Mouse (Mus musculus) lung, postnatal 14 days (tissue): ENCODE measurements around the gene Flna.
"Not testable (repeated sequence)": the region's sequence is repeated elsewhere in the genome, so short reads cannot be mapped to it uniquely, and the experiment has no call there.

Source experiments
- DNase-seq: peaks from one replicate; pipeline ENCODE4 v3.0.0; 2021

Flna gene

GRCm38 (mm10) chrX:74245687-74246086 lies 3.9 kb downstream of the Flna start:
- peak; percentile 86 for DNase-seq

DNA sequence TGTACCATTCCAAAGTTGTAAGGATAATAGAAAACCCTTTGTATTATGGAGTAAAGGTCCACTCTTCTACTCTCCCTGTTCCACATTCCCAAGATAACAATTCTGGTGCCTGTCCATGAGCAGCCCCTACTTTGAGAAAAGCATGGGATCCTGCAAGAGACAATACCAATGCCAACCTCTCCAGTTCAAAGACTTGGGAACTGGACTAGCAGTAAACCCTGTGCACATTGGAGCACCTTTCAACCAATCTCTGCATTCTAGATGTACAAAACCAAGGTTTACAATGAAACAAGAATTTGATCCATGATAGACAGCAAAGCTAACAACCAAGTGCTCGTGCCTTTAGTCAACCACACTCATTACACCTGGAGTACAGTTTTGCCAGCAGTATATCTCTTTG lies 4.5 kb downstream of the Flna start:
- DNase-seq, result no peak

- DNase-seq, result peak; percentile 48
These were observed 5.0 kb downstream of the Flna start for GRCm38 (mm10) chrX:74244614-74245083.

GRCm38 (mm10) chrX:74243807-74244206 lies 5.8 kb downstream of the Flna start:
- DNase-seq, result peak; percentile 34

- peak; percentile 42 for DNase-seq
These were observed 6.2 kb downstream of the Flna start for GRCm38 (mm10) chrX:74243396-74243795.

GRCm38 (mm10) chrX:74240332-74240731 lies 9.3 kb downstream of the Flna start:
- DNase-seq, result no peak

DNA sequence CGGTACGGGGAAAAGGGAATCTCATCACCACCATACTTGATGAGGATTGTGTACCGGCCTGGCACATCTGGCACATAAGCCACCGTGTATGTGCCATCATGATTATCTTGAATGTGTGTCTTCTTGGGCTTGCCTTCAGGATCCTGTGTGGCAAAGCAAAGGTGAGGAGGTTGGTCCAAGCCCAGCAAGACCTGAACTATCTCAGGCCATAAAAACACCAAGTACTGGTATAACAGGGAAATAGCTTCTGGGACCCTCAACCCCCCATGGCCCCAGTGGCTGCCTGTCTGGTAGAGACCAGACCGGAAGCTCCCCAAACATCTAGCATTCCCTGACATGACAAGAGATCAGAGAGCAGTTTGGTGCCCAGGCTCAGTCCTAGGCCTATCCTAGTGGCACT lies 16.4 kb downstream of the Flna start:
- DNase-seq, result no peak

GRCm38 (mm10) chrX:74230038-74230437 lies 19.6 kb downstream of the Flna start:
- DNase-seq, result no peak

- not testable (repeated sequence) for DNase-seq
These were observed 29.5 kb downstream of the Flna start for GRCm38 (mm10) chrX:74220099-74220498.

DNA sequence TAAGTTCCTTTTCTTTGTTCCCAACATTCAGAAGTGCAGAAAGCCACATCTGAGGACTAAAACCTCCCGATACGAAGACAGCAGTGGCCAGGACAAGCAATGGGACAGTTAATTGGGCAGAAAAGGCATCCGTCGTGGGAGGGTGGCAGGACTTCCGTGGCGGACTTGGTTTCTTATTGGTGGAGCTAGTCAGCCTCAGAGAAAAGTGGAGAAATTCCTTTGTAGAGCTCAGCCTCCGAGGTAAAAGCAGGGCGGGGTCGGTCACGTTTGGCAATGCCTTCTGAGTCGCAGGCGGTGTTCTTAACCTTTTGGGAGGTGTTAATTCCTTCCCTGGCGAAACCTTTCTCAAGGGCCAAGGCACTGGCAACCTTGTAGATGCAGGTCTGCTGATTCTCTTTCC lies 30.2 kb downstream of the Flna start:
- DNase-seq, result peak; percentile 15

DNA sequence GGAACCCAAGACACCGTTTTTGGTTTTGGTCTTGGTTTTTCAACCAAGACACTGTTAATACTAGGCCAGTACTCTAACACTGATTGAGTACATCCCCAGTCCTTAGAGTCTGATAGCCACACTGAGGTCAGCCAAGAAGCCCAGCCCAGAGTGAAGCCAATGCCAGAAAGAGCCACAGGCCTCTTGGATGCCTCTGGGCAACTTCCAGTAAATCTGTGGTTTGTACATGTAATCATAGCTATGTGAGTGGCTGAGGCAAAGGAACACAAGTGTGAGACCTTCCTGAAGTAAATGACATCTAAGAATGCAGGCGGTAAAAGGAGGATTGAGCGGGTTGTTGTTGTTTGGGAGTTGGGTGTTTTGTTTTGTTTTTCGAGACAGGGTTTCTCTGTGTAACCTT lies 31.1 kb downstream of the Flna start:
- no peak for DNase-seq

DNA sequence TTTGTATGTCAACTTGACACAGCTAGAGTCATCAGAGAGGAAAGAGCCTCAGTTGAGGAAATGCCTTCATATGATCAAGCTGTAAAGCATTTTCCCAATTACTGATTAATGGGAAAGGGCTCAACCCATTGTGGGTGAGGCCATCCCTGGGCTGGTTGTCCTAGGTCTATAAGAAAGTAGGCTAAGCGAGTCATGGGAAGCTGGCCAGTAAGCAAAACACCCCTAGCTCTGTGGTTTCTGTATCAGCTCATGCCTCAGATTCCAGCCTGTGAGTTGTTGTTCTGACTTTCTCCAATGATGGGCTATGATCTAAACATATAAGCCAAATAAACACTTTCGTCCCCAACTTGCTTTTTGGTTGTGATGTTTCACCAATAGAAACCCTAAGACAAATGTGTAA lies 46.1 kb downstream of the Flna start:
- no peak for DNase-seq

DNA sequence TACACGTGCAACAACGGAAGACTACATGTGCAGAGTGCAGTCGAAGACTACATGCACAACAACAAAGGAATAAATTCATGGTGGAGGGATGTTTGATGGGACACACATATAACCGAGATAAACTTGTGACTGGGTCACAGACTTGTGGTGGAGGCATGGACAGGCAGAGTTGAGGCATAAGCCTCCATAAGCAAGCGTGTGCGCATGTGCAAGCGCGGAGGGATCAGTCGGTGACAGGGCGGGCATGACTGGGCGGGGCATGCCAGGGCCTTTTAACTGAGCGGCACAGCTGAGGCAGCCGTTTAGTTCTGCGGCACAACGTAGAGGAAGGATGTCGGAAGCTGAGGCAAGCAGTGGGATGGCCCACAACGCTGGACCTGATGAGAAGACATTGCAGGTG lies 72.7 kb downstream of the Flna start, which contains the start of gene Tktl1:
TSS of gene Tktl1 (plus strand) at position 301 of the 400 bp plus-strand sequence.
- no peak for DNase-seq
